Mouse (Mus musculus): ENCODE measurements around the gene Zfp651. TPM values are rescaled to one million over a fixed set of nuclear protein-coding genes. Genes with fewer than 3 reads are reported as not detected.

Gene Zfp651
- polyA plus RNA-seq, 1 experiment from 2014 or later: 34.0 TPM

DNA sequence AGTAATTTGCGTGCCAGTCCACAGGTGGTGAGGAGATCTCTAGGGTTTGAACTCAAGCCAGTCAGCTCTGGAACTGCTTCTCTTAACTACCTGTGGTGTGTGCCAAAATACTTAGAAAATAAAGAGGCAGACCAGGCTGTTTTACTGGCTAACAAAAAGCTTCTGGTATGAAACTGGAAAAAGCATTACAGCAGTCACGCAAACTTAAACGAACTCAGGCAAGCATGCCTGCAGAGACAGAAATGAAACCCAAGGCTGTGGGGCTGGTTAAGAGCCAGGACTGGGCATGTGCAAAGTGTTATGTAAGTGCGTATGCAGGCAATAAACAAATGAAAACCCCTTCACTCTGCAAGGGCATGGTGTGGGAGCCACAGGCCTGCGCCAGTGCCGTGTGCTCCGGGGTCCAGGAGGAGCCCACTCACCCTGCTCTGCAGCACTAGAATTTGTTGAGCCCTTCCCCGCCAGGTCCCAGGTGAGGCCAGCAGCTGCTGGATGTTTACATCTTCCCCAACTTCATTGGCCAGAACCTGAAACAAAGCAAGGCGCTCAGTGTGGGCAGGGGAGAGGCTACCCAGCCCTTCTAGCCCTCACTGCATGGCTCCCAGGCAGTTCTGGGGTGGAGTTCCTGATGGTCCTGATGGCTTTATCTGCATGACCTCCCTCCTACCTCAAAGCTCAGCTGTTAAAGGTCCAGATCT lies 60.1 kb downstream of the Zfp651 start:
- Histone ChIP-seq H3K9me3 (replicated peaks) (no peaks in the 10 kb centered on the region), H3K36me3 (no peaks in the 10 kb centered on the region), H3K9ac (no peak overlapping the region), H3K4me3 (replicated peaks) (no peak overlapping the region), H3K27me3 (no peaks in the 10 kb centered on the region), H3K4me2 (replicated peaks) (0 out of 2 replicates have a peak overlapping the region, but pooled peaks have one; percentile 15), H3K27ac (replicated peaks) (peak overlapping the region; percentile 85), H3K4me1 (peaks cover 31% of the 10 kb centered on the region)
- peak; percentile 70 for ATAC-seq (ENCODE audit: insufficient number of reproducible peaks, low FRiP score, low TSS enrichment, low read depth)
- 44% methylated on average over 9 of the region's 9 CpGs for WGBS

DNA sequence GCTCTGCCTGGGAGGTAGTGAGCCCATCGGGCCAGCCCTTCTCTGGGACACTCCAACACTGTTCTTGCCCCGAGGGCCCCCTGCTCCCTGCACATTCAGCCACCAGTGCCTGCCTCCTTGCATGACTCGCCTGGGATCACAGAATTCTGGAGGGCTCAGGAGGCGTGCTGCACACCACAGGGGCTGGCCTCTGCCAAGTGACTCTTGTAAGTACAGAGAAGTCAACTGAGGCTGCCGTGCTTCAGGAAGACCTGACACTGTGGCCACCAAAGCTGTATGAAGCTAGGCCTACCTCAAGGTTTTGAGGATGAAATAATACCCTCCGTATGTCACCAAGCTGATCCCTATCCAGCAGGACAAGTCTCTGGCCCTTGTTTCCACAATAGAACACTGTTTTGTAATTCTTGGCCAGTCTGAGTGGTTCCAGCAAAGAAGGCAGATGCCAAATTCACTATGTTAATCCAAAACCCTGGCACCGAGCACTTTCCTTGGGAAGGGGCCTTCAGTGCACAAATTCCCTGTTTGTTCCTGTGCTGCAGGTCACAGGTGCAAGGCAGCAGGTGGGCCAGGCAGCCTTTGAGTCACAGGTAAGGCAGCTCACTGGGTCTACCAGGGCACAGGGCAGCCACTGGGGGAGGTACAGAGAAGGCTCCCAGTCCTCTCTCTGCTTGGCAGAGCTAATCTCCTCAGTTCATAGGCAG lies 60.8 kb downstream of the Zfp651 start:
- H3K4me3 ChIP-seq (replicated peaks): no peak overlapping the region
- 0 out of 2 replicates have a peak overlapping the region, but pooled peaks have one; percentile 15 for H3K4me2 ChIP-seq (replicated peaks)
- peaks cover 31% of the 10 kb centered on the region for H3K4me1 ChIP-seq
- no peak overlapping the region for H3K9ac ChIP-seq
- no peaks in the 10 kb centered on the region for H3K27me3 ChIP-seq
- no peaks in the 10 kb centered on the region for H3K36me3 ChIP-seq
- ATAC-seq (ENCODE audit: insufficient number of reproducible peaks, low FRiP score, low TSS enrichment, low read depth): no peak
- H3K27ac ChIP-seq (replicated peaks): peak overlapping the region; percentile 85
- 39% methylated on average over 7 of the region's 7 CpGs for WGBS
- H3K9me3 ChIP-seq (replicated peaks): no peaks in the 10 kb centered on the region

DNA sequence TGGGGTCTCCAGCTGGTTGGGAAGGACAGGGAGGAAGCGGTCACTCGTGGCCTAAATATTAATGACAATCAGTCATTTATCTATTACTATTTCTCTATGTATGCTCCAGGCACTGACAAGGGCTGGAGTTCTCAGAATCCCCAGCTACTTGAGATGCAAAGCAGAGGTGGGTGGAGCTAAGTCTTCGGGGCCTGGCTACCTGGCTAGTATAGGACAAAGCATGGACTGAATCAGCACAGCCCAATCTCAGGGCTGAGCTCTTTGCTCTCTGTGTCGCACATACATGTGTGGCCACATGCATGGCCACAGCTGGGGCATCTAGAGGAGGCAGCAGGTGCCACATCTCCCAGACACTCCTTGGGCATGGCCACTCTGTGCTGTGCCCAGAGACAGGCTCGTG lies 61.6 kb downstream of the Zfp651 start:
- Histone ChIP-seq H3K27me3 (no peaks in the 10 kb centered on the region), H3K27ac (replicated peaks) (no peak overlapping the region), H3K4me3 (replicated peaks) (no peak overlapping the region), H3K9ac (no peak overlapping the region), H3K4me2 (replicated peaks) (no peak overlapping the region), H3K9me3 (replicated peaks) (no peaks in the 10 kb centered on the region), H3K4me1 (peaks cover 31% of the 10 kb centered on the region), H3K36me3 (no peaks in the 10 kb centered on the region)
- no peak for ATAC-seq (ENCODE audit: insufficient number of reproducible peaks, low FRiP score, low TSS enrichment, low read depth)
- 68% methylated on average over 5 of the region's 5 CpGs for WGBS

Other genes starting within 250 kb of the Zfp651 start
- gene Lyzl4, start 117.2 kb upstream of the Zfp651 start, polyA plus RNA-seq (2015; fragmentation: Nextera tagmentation; extraction: Ambion mirVana): 0.74 and 1.0 TPM in 2 replicates
- gene Vipr1, start 116.6 kb upstream of the Zfp651 start, polyA plus RNA-seq (2015; fragmentation: Nextera tagmentation; extraction: Ambion mirVana): 0.63 and 0.66 TPM in 2 replicates
- gene Sec22c, start 53.8 kb upstream of the Zfp651 start, polyA plus RNA-seq (2015; fragmentation: Nextera tagmentation; extraction: Ambion mirVana): 14.4 and 15.3 TPM in 2 replicates
- gene Ss18l2, start 49.0 kb upstream of the Zfp651 start, polyA plus RNA-seq (2015; fragmentation: Nextera tagmentation; extraction: Ambion mirVana): 111 and 116 TPM in 2 replicates
- gene Nktr, start 40.2 kb upstream of the Zfp651 start, polyA plus RNA-seq (2015; fragmentation: Nextera tagmentation; extraction: Ambion mirVana): 66.5 and 71.5 TPM in 2 replicates
- 16.7 and 23.2 TPM in 2 replicates for gene Klhl40, start 18.3 kb downstream of the Zfp651 start, polyA plus RNA-seq (2015; fragmentation: Nextera tagmentation; extraction: Ambion mirVana)
- gene Hhatl, start 33.2 kb downstream of the Zfp651 start, polyA plus RNA-seq (2015; fragmentation: Nextera tagmentation; extraction: Ambion mirVana): 1.2 and 2.5 TPM in 2 replicates
- gene Ccdc13, start 80.1 kb downstream of the Zfp651 start, polyA plus RNA-seq (2015; fragmentation: Nextera tagmentation; extraction: Ambion mirVana): 2.4 and 3.1 TPM in 2 replicates
- 212 and 224 TPM in 2 replicates for gene Higd1a, start 99.0 kb downstream of the Zfp651 start, polyA plus RNA-seq (2015; fragmentation: Nextera tagmentation; extraction: Ambion mirVana)
- gene Ackr2, start 139.0 kb downstream of the Zfp651 start, polyA plus RNA-seq (2015; fragmentation: Nextera tagmentation; extraction: Ambion mirVana): 0.42 and 0.67 TPM in 2 replicates
- not detected in 2 replicates for gene Cyp8b1, start 157.0 kb downstream of the Zfp651 start, polyA plus RNA-seq (2015; fragmentation: Nextera tagmentation; extraction: Ambion mirVana)
- 4.1 and 4.7 TPM in 2 replicates for gene Fam198a, start 191.7 kb downstream of the Zfp651 start, polyA plus RNA-seq (2015; fragmentation: Nextera tagmentation; extraction: Ambion mirVana)
- gene Pomgnt2, start 237.8 kb downstream of the Zfp651 start, polyA plus RNA-seq (2015; fragmentation: Nextera tagmentation; extraction: Ambion mirVana): 18.4 and 21.2 TPM in 2 replicates